Mouse (Mus musculus) mouse embryonic stem cell (cell line): ENCODE results near the gene Luzp1.

Source experiments
- in situ Hi-C, 2 experiments: fragments of 300-500 bp; cut with MboI; formaldehyde crosslinking; loops; 1 replicate in 1 of 2; 3 replicates in 1 of 2; pipeline ENCODE4 v1.14.3; 2019 to 2020; ENCODE audit warnings: low sequenced_read_pairs in 2 of 2, low pct_unique_long_range_greater_than_20kb in 1 of 2, mixed read lengths in 1 of 2; ENCODE audit not compliant: unreplicated experiment in 1 of 2

Gene Luzp1

DNA sequence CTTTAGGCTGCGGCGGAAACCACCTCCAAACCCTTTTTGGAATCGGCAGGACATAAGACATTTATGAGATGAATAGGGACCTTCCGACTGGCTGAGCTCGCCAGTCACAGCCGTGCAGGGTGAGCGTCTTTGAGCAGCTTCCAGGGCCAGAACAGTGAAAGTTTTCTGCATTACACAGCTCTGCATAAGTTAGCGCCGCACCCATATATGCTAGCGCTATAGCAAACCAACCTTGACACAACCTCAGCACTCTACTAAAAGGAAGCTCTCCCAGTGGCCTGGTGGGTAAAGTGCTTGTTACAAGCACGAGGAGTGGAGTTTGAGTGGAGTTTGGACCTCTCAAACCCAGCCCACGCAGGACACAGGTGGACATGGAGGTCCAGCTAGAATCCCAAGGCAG lies 10.4 kb upstream of the Luzp1 start:
- in situ Hi-C loops = loop anchor here in 1 of 2 experiments (5.0 kb wide), 1 partner anchor 158 kb away; no protein-coding TSS in a partner anchor

DNA sequence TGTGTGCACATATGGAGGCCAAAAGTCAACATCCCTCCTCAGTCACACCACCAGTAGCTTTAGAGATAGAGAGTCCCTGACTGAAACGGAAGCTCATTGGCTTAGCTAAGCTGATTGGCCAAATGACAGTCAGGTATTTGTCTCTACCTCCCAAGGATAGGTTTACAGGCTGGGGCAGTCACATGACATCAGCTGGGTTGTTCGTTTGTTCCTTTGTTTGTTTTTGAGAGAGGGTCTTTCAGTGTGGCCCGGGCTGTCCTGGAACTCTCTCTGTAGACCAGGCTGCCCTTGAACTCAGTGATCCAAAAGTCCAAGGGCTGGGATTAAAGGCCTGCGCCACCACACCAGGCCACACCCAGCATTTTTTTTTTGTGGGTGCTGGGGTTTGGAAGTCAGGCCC lies 8.4 kb upstream of the Luzp1 start:
- in situ Hi-C loops = loop anchor here in 1 of 2 experiments (5.0 kb wide), 1 partner anchor 156 kb away; no protein-coding TSS in a partner anchor

DNA sequence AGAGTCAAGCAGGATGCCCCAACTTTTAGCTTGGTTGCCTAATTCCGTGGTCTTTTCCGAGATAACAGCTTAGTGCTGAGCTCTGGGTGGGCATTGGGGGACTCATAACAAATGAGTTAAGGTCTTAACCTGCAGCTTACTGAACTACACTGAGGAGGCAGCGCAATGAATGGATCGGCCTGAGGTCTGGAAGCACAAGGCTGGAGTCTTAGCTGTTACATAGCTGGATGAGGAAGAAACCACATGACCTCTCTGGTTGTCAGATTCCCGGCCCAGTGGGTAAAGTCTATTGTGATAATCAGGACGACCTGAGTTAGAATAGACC lies 7.8 kb upstream of the Luzp1 start:
- in situ Hi-C loops = loop anchor here in 1 of 2 experiments (5.0 kb wide), 1 partner anchor 156 kb away; no protein-coding TSS in a partner anchor

DNA sequence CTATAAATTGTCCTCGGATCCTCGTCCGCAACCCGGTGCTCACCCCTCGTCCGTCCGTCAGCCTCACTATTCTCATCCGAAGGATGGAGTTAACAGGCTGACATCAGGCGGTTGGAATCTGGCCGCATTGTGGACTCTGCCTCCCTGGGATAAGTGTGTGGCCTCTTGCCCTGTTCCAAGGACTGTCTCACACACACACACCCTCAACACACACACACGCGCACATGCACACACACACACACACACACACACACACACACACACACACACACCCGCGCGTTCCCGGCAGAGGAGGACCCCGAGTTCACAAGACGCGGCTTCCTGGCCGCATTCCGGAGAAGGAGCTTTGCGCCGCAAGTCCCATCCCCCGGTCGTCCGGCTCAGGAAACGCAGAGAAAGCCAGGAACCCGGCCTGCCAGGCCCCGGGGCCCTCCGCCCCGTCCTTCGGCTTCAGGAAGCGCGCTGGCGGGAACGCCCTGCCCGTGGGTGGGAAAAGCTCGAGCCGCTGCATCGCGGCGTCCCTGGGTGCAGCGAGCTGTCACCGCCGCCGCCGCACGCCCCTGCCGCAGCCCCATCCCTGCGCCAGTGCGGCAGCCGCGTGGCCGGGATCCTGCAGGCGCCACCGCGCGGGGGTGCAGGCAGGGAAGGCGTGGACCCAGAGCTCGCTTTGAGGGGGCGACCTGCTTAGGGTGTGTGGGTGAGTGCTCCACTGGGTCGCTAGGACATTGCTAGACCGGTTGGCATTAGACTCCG lies 7.3 kb upstream of the Luzp1 start, which contains the start of gene 6030445D17Rik:
Gene 6030445D17Rik, plus strand, starts transcription at position 165 of the 753 bp plus-strand sequence.
- in situ Hi-C loops = loop anchor here in 1 of 2 experiments (5.0 kb wide), 1 partner anchor 155 kb away; no protein-coding TSS in a partner anchor

DNA sequence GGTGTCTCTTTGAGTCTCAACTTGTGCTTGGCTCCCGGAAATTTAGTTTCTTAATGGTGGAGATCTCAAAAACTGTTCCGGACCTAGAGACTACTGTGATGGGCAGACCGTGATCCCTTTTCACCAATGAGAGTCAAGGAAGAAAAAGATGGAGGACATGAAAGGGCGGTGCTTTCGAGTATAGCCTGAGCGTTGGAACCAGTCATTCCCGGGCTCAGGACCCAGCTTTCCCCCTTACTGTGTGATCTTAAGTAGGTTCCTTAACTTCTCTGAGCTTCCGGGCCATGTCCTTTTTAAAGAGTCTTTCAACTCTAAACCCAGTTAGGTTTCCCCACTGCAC lies 6.8 kb upstream of the Luzp1 start:
- in situ Hi-C loops = loop anchor here in 1 of 2 experiments (5.0 kb wide), 1 partner anchor 154 kb away; no protein-coding TSS in a partner anchor

DNA sequence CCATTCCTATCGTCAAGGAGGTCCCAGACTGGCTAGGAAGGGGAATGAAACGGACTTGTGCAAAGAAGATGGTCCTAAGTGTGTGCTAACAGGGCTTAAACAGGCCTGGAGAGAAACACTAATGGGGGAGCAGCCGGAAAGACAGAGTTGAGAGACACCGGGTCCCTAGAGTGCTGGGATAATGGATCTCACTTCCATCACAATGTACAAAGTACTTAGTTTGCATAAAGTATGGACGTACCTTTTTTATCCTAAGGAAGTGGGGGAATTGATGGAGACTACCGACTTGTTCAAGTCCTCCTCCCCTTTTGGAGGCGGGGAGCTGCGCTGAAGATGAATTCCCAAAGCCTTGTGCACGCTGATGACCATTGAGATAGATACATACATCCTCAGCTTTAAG lies 6.1 kb upstream of the Luzp1 start:
- in situ Hi-C loops = loop anchor here in 1 of 2 experiments (5.0 kb wide), 1 partner anchor 154 kb away; no protein-coding TSS in a partner anchor

DNA sequence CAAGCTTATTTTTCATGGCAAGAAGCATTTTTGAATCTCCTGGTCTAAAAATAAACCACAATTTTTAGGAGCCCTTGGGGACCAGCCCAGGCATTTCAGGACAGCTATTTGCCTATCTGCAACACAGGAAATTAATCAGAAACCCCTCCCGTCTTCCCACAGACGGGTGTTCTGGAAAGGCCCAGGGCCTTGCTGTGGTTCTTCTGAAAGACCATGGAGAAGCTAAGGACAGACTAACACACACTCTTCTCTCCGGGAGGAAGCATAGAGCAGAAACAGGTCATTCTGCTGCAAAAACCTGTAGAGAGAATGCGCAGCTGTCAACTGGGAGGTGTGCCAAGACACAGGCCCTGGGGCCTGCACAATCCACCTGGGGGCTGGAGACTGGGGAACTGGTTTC lies 3.3 kb upstream of the Luzp1 start:
- in situ Hi-C loops = no loop called here

DNA sequence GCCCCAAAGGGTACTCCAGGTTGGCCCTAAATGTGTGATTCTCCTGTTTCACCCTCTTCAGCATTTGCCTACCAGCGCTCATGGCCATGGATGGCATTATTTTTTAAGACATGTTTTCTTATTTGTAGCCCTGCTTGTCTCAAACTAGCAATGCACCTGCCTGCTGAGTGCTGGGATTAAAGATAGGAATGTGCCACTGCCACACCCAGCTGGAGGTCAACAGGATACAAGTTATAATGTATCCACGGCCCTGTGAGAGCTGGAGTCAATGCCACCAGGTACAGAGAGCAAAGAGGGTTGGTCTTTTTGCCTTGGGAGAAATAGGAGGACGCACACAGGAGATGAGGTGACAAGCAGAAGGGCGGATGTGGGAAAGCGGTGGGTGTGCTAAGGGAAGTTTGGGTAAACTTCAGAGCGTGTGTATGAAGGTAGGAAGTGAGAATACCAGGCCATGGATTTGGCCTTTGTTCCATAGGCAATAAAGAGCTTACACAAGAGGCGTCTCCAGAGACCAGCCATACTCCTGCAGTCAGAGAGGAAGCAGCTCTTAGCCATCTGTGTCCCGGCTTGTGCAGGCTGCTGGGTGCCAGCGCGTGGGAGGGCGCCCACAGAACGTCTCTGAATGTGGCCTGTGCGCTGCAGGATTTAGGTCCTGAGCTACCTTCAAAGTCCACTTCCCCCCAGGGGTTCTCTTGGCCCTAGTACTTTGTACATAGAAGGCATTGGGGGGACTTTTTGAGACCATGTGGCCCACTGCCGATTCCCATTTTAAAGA lies 821 bp upstream of the Luzp1 start:
- in situ Hi-C loops = no loop called here

DNA sequence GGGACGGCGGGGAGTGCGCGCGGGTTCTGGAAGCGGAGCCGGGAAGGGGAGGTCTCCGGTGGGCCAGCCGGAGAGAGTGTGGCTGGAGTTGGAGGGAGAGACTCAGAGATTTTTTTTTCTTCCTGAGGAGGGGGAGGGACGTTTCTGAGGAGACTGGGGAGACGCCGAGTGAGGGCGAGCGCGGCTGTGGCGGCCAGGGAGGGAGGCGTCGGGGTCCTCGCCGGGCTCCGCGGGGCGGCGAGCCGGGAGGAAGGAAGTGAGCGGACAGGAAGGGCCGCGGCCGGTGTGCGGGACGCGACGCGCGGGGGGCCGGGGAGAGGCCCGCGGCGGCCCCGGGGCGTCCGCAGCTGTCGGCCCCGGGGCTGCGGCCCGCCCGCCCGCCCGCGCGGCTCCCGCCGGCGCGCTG lies 383 bp downstream of the Luzp1 start:
- in situ Hi-C loops = no loop called here

DNA sequence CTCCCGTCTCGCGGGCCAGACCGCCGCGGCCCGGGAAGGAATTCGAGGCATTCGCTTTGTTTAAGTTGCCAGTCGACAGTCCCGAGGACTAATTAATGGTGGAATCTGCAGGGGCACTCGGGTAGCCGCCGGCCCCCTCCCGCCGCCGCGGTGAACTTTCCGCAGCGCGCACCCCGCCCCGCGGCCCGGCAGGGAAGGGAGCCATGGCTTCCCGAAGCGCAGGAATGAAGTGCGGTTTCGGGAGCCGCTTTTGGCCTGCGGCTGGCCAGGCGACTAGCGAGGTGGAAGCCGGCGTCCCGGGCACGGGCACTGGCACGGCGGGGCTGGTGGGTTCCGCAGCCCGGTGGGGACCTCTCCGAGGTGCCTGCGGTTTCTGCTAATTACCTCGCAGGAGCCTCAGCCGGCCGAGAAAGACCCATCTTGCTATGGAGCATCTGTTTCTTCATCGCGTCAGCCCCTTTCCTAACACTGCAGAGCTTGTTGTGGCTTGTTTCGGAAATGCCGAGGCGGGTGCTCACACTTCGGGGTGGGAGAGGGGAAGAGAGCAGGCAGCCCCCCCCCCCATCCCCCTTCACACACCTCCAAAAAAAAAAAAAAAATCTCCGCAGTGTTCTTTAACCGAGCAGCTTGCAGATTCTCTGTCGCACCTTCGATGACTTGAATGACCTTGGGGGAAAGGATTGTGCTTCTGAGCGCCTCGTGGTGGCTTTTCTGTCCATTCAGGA lies 948 bp downstream of the Luzp1 start:
- in situ Hi-C loops = no loop called here

DNA sequence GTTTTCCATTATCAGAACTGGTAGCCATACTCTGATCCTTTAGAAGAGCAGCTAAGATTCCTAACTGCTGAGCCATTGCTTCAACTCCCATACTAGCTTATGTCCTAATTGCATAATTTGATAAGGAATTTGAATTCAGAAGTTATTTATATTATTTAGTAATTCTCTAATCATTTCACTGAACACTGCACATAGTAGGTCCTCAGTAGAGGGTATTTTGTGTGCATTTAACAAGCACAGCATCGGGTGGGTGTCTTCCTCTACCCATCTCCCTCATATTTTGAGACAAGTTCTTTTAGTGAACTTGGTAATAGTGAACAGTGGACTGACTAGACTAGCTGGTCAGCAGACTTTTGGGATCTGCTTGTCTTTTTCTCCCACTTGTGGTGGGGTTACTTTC lies 7.1 kb downstream of the Luzp1 start:
- in situ Hi-C loops = no loop called here

DNA sequence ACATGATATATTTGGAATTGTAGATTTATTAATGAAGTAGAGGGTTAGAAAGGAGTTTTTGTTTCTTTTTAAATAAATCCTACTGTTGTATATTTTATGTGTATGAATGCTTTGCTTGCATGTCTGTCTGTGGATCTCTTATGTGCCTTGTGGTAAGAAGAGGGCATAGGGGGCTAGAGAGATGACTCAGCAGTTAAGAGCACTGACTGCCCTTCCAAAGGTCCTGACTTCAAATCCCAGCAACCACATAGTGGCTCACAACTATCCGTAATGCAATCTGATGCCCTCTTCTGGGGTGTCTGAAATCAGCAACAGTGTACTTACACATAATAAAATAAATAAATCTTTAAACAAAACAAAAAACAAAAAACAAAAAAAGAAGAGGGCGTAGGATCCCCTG lies 17.0 kb downstream of the Luzp1 start:
- in situ Hi-C loops = no loop called here

DNA sequence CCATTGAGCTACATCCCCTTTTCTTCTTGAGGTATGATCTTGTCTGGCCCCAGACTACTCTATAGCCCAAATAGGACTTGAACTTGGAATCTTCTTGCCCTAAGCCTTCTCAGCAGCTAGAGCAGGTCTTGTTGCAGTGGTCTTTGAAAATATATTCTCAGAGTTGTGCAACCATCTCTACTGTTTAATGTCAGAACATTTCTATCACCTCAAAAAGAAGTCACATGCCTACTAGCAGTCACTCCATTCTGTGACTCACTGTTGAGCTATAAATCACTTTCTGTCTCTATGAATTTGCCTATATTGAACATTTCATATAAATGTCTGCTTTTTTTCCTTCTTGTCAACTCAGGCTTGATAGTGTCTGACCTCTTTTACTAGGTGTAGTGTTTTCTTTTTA lies 26.4 kb downstream of the Luzp1 start:
- in situ Hi-C loops = no loop called here

DNA sequence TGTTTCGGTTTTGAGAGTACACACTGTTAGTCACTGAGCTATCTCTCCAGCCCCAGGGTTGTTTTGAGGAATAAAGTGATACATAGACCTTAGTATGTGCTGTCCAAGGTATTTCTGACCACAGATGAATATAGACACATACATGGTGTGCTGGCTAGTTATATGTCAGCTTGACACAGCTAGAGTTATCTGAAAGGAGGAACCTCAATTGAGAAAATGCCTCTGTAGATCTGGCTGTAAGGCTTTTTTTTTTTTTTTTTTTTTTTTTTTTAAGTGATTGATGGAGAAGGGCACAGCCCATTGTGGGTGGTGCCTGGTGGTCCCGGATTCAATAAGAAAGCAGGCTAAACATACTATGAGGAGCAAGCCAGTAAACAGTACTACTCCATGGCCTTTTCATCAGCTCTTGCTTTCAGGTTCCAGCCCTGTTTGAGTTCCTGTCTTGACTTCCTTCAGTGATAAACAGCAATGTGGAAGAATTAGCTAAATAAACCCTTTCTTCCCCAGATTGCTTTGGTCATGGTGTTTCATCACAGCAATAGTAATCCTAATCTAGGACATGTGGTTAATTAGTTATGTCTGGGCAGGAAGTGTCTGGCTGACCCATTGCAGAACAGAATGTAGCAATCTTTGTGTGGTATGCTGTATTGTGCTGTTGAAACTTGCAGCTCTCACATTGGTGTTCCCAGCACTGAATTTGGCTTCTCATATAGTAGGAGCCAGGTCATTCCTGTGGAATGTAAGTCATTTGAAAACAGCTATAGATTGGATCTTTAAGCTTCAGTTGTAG lies 36.1 kb downstream of the Luzp1 start:
- in situ Hi-C loops = no loop called here

DNA sequence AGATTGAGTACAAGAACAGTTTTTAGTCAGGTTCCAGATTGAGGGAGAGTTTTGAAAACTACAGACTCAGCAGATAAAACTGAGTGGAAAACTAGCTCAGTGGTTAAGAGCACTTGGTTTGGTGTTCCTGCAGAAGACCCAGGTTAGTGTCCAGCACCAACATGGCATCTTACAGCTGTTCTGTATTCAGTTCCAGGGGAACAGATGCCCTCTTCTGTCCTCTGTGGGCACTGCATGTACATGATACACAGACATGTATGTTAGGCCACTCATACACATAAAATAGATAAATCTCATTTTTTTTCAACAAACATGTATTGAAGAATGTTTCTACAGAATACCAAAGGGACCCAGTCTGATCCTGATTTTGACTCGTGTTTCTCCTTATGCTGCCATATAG lies 40.3 kb downstream of the Luzp1 start:
- in situ Hi-C loops = no loop called here

DNA sequence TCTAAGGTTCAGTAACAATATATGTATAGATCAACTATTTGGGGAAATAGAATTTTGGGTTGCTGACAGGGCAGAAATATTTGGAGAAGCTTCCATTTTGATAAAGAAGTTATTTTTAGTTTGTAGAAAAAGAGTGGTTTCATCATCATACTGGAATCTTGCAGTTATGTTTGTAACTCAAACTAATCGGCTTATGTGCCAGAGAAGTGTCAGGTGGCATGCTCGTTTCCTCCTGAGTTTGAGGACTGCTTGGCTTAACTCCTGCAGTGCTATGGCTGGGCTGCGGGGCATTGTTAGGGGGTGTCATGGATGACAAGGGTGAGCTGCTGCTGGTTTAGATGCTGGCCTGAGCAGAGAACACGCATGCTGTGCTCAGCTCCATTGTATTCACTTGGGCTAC lies 42.1 kb downstream of the Luzp1 start:
- in situ Hi-C loops = no loop called here

DNA sequence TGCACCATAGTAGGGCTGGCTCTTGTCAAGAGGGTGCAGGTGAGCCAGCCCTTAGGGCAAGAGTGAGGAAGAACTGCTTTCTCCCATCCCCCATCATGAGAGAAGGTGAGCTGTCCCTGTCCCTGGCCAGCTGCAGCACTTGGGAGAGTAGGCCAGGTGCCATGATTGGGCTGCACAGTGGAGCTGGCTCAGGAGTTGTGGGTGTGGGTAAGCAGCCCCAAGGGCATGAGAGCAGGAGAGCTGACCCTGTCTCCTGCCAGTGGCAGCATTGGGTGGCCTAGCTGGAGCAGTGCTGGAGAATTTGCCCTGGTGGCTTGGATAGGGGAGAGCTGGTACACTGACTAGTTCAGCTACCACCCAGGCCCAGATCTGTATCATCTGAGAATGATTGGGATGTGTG lies 43.3 kb downstream of the Luzp1 start:
- in situ Hi-C loops = no loop called here

DNA sequence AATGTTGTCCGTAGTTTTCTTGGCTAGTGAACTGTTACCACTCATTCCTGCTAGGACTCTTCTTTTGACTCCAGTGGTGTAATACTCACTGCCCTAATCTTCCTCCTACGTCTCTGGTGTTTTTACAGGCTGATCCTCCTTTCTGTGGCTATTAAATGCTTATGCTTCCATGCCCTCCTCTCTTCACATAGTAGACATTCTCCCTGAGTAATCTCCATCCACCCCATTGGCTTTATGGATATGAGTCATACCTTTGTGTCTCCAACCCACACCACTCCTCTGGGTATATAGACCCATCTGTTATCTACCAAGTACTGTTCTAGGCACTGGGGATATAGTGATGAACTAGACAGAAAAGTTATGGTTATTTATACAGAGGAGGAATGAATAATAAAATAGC lies 48.6 kb downstream of the Luzp1 start:
- in situ Hi-C loops = no loop called here
